Mouse (Mus musculus): ENCODE measurements around the gene Adcy7. TPM values are rescaled to one million over a fixed set of nuclear protein-coding genes. Genes with fewer than 3 reads are reported as not detected.

The Adcy7 gene
- polyA plus RNA-seq (2012; rRNA removed), result 21.3 and 24.7 TPM in 2 replicates
- 20.0 and 24.7 TPM in 2 replicates for polyA plus RNA-seq (2014; fragmentation: Nextera tagmentation; extraction: Ambion mirVana)

GRCm38 (mm10) chr8:88272231-88273050 lies at the start of gene Adcy7:
Gene Adcy7 (plus strand): TSS chr8:88272403.
- Histone ChIP-seq H3K27me3 (ENCODE audit: control insufficient read depth, insufficient read depth, low read length) (peaks cover 3% of the 10 kb centered on the region; the same call in 1 of the 2 replicates), H3K9me3 (ENCODE audit: control insufficient read depth, low read length) (no peaks in the 10 kb centered on the region), H3K36me3 (replicated peaks; ENCODE audit: control insufficient read depth, insufficient read depth, low read depth) (no peaks in the 10 kb centered on the region), H3K4me3 (ENCODE audit: insufficient read depth in 1 of 2, low read depth in 2 of 2, low read length in 2 of 2) (peak within 1 kb of the TSS; percentile 52 to 61), H3K4me1 (replicated peaks; ENCODE audit: control insufficient read depth in 2 of 2, insufficient read depth in 2 of 2, low read length in 1 of 2) (peaks cover 9 to 15% of the 10 kb centered on the region in 2 experiments), H3K9ac (replicated peaks) (peak within 1 kb of the TSS; percentile 74), H3K27ac (no peak within 1 kb of the TSS), H3K4me2 (ENCODE audit: low read depth) (peak within 1 kb of the TSS; percentile 88)
- ATAC-seq (ENCODE audit: insufficient read depth) (peak; percentile 79), DNase-seq (ENCODE audit: low read depth in 3 of 3, low spot score in 3 of 3) (peak in 1 of 3 experiments; percentile 43)
- TF ChIP-seq CTCF (IDR thresholded peaks at IDR 0.05; ENCODE audit: low read depth), result peak; percentile 69
- TF ChIP-seq EP300 (IDR thresholded peaks at IDR 0.05; ENCODE audit: low read depth), result no peak
- 3% methylated on average over 64 of the region's 64 CpGs for WGBS (ENCODE audit: insufficient replicate concordance)

GRCm38 (mm10) chr8:88225358-88225757 lies 46.8 kb upstream of the Adcy7 start:
- 79% methylated on average over 5 of the region's 5 CpGs for WGBS (ENCODE audit: insufficient replicate concordance)
- Histone ChIP-seq H3K36me3 (replicated peaks; ENCODE audit: control insufficient read depth, insufficient read depth, low read depth) (no peaks in the 10 kb centered on the region; the same call in 1 of the 2 replicates), H3K9ac (replicated peaks) (no peak overlapping the region), H3K4me3 (ENCODE audit: insufficient read depth in 1 of 2, low read depth in 2 of 2, low read length in 2 of 2) (no peak overlapping the region), H3K27ac (no peak overlapping the region), H3K9me3 (ENCODE audit: control insufficient read depth, low read length) (no peaks in the 10 kb centered on the region), H3K4me1 (replicated peaks; ENCODE audit: control insufficient read depth in 2 of 2, insufficient read depth in 2 of 2, low read length in 1 of 2) (peaks cover 0 to 15% of the 10 kb centered on the region in 2 experiments; a peak in 2 of 4 replicates), H3K4me2 (ENCODE audit: low read depth) (no peak overlapping the region), H3K27me3 (ENCODE audit: control insufficient read depth, insufficient read depth, low read length) (no peaks in the 10 kb centered on the region)
- ATAC-seq (ENCODE audit: insufficient read depth) (no peak), DNase-seq (ENCODE audit: low read depth in 3 of 3, low spot score in 3 of 3) (no peak)
- TF ChIP-seq CTCF (IDR thresholded peaks at IDR 0.05; ENCODE audit: low read depth) (no peak), EP300 (IDR thresholded peaks at IDR 0.05; ENCODE audit: low read depth) (no peak)

GRCm38 (mm10) chr8:88227851-88228250 lies 44.4 kb upstream of the Adcy7 start:
- H3K4me1 ChIP-seq (replicated peaks; ENCODE audit: control insufficient read depth in 2 of 2, insufficient read depth in 2 of 2, low read length in 1 of 2), result peaks cover 0 to 9% of the 10 kb centered on the region in 2 experiments; a peak in 1 of 4 replicates
- H3K36me3 ChIP-seq (replicated peaks; ENCODE audit: control insufficient read depth, insufficient read depth, low read depth), result no peaks in the 10 kb centered on the region; the same call in 1 of the 2 replicates
- TF ChIP-seq CTCF (IDR thresholded peaks at IDR 0.05; ENCODE audit: low read depth) (no peak), EP300 (IDR thresholded peaks at IDR 0.05; ENCODE audit: low read depth) (no peak)
- no peaks in the 10 kb centered on the region for H3K9me3 ChIP-seq (ENCODE audit: control insufficient read depth, low read length)
- no peak overlapping the region for H3K4me2 ChIP-seq (ENCODE audit: low read depth)
- no peaks in the 10 kb centered on the region for H3K27me3 ChIP-seq (ENCODE audit: control insufficient read depth, insufficient read depth, low read length)
- no peak overlapping the region for H3K27ac ChIP-seq
- no peak overlapping the region for H3K4me3 ChIP-seq (ENCODE audit: insufficient read depth in 1 of 2, low read depth in 2 of 2, low read length in 2 of 2)
- DNase-seq (ENCODE audit: low read depth in 3 of 3, low spot score in 3 of 3) (no peak), ATAC-seq (ENCODE audit: insufficient read depth) (no peak)
- H3K9ac ChIP-seq (replicated peaks), result no peak overlapping the region
- WGBS (ENCODE audit: insufficient replicate concordance), result 58% methylated on average over 6 of the region's 6 CpGs

GRCm38 (mm10) chr8:88228286-88228685 lies 43.9 kb upstream of the Adcy7 start:
- Histone ChIP-seq H3K27me3 (ENCODE audit: control insufficient read depth, insufficient read depth, low read length) (no peaks in the 10 kb centered on the region), H3K4me3 (ENCODE audit: insufficient read depth in 1 of 2, low read depth in 2 of 2, low read length in 2 of 2) (no peak overlapping the region), H3K4me1 (replicated peaks; ENCODE audit: control insufficient read depth in 2 of 2, insufficient read depth in 2 of 2, low read length in 1 of 2) (peaks cover 0 to 9% of the 10 kb centered on the region in 2 experiments; a peak in 1 of 4 replicates), H3K27ac (no peak overlapping the region), H3K4me2 (ENCODE audit: low read depth) (no peak overlapping the region), H3K9me3 (ENCODE audit: control insufficient read depth, low read length) (no peaks in the 10 kb centered on the region), H3K36me3 (replicated peaks; ENCODE audit: control insufficient read depth, insufficient read depth, low read depth) (no peaks in the 10 kb centered on the region; the same call in 1 of the 2 replicates), H3K9ac (replicated peaks) (no peak overlapping the region)
- no peak for TF ChIP-seq CTCF (IDR thresholded peaks at IDR 0.05; ENCODE audit: low read depth)
- TF ChIP-seq EP300 (IDR thresholded peaks at IDR 0.05; ENCODE audit: low read depth), result no peak
- DNase-seq (ENCODE audit: low read depth in 3 of 3, low spot score in 3 of 3) (no peak), ATAC-seq (ENCODE audit: insufficient read depth) (no peak)
- WGBS (ENCODE audit: insufficient replicate concordance), result 42% methylated on average over 1 of the region's 1 CpGs

GRCm38 (mm10) chr8:88228800-88229199 lies 43.4 kb upstream of the Adcy7 start:
- Histone ChIP-seq H3K4me3 (ENCODE audit: insufficient read depth in 1 of 2, low read depth in 2 of 2, low read length in 2 of 2) (no peak overlapping the region), H3K4me1 (replicated peaks; ENCODE audit: control insufficient read depth in 2 of 2, insufficient read depth in 2 of 2, low read length in 1 of 2) (peaks cover 0 to 9% of the 10 kb centered on the region in 2 experiments; a peak in 1 of 4 replicates), H3K9me3 (ENCODE audit: control insufficient read depth, low read length) (no peaks in the 10 kb centered on the region), H3K27ac (no peak overlapping the region), H3K27me3 (ENCODE audit: control insufficient read depth, insufficient read depth, low read length) (no peaks in the 10 kb centered on the region), H3K4me2 (ENCODE audit: low read depth) (no peak overlapping the region), H3K9ac (replicated peaks) (no peak overlapping the region), H3K36me3 (replicated peaks; ENCODE audit: control insufficient read depth, insufficient read depth, low read depth) (no peaks in the 10 kb centered on the region; the same call in 1 of the 2 replicates)
- ATAC-seq (ENCODE audit: insufficient read depth) (no peak), DNase-seq (ENCODE audit: low read depth in 3 of 3, low spot score in 3 of 3) (no peak)
- 17% methylated on average over 1 of the region's 1 CpGs for WGBS (ENCODE audit: insufficient replicate concordance)
- no peak for TF ChIP-seq CTCF (IDR thresholded peaks at IDR 0.05; ENCODE audit: low read depth)
- no peak for TF ChIP-seq EP300 (IDR thresholded peaks at IDR 0.05; ENCODE audit: low read depth)

Measured in liver, embryonic 14.5 days (tissue).